Mouse (Mus musculus) hindbrain, embryonic 11.5 days (tissue): ENCODE measurements around the gene Anks3. TPM values are rescaled to one million over a fixed set of nuclear protein-coding genes. Genes with fewer than 3 reads are reported as not detected.

Experiments used
- ATAC-seq: fragments of 200-750 bp; cut with Nextera tagmentation; 2 replicates; pipeline ENCODE4 v1.8.0; 2017; ENCODE audit warnings: mild to moderate bottlenecking, moderate TSS enrichment, moderate library complexity; ENCODE audit not compliant: low FRiP score
- DNase-seq: peaks from one replicate; pipeline ENCODE4 v3.0.0-alpha.2; 2015; ENCODE audit warnings: low spot score
- H3K27ac ChIP-seq: fragments of 300-500 bp; sonication (generic); 2 replicates; pipeline ENCODE4 v1.5.1; 2014; ENCODE audit warnings: mild to moderate bottlenecking, low read depth, low read length
- H3K27me3 ChIP-seq: fragments of 300-500 bp; sonication (generic); 2 replicates; pipeline ENCODE4 v1.6.1; 2014; ENCODE audit warnings: mild to moderate bottlenecking, low read length, moderate library complexity, mixed read lengths; ENCODE audit not compliant: control insufficient read depth, insufficient read depth
- H3K36me3 ChIP-seq: fragments of 300-500 bp; sonication (generic); 2 replicates; pipeline ENCODE4 v1.6.1; 2014; ENCODE audit warnings: mild to moderate bottlenecking, low read length, moderate library complexity, mixed read lengths; ENCODE audit not compliant: control insufficient read depth, insufficient read depth
- H3K4me1 ChIP-seq: fragments of 300-500 bp; sonication (generic); replicated peaks from 2 replicates; pipeline ENCODE4 v1.6.1; 2014; ENCODE audit warnings: low read length, mixed read lengths; ENCODE audit not compliant: control insufficient read depth, insufficient read depth
- H3K4me2 ChIP-seq: fragments of 300-500 bp; sonication (generic); replicated peaks from 2 replicates; pipeline ENCODE4 v1.6.1; 2014; ENCODE audit warnings: mild to moderate bottlenecking, low read depth, low read length
- H3K4me3 ChIP-seq: fragments of 300-500 bp; sonication (generic); 2 replicates; pipeline ENCODE4 v1.5.1; 2014; ENCODE audit warnings: low read depth, low read length
- H3K9ac ChIP-seq: fragments of 300-500 bp; sonication (generic); 2 replicates; pipeline ENCODE4 v1.6.1; 2014; ENCODE audit warnings: low read depth, low read length
- H3K9me3 ChIP-seq: fragments of 300-500 bp; sonication (generic); 2 replicates; pipeline ENCODE4 v1.6.1; 2016; ENCODE audit warnings: low read length; ENCODE audit not compliant: control insufficient read depth
- WGBS: fragments of 180-500 bp; shearing (Covaris S2); extraction: QIAGEN DNeasy Blood & Tissue Kit; methylation state at CpG from one replicate; pipeline ENCODE4 v1.1.7; 2014; 5-methylcytosine and 5-hydroxymethylcytosine counted together
- polyA plus RNA-seq: library from polyadenylated mRNA; unstranded; fragments of >200 nt; fragmentation: Nextera tagmentation; extraction: Ambion mirVana; gene quantifications from 2 replicates; pipeline ENCODE4 v1.2.1, GENCODE M21; 2014

Gene Anks3
- 41.1 and 46.6 TPM in 2 replicates for polyA plus RNA-seq

DNA sequence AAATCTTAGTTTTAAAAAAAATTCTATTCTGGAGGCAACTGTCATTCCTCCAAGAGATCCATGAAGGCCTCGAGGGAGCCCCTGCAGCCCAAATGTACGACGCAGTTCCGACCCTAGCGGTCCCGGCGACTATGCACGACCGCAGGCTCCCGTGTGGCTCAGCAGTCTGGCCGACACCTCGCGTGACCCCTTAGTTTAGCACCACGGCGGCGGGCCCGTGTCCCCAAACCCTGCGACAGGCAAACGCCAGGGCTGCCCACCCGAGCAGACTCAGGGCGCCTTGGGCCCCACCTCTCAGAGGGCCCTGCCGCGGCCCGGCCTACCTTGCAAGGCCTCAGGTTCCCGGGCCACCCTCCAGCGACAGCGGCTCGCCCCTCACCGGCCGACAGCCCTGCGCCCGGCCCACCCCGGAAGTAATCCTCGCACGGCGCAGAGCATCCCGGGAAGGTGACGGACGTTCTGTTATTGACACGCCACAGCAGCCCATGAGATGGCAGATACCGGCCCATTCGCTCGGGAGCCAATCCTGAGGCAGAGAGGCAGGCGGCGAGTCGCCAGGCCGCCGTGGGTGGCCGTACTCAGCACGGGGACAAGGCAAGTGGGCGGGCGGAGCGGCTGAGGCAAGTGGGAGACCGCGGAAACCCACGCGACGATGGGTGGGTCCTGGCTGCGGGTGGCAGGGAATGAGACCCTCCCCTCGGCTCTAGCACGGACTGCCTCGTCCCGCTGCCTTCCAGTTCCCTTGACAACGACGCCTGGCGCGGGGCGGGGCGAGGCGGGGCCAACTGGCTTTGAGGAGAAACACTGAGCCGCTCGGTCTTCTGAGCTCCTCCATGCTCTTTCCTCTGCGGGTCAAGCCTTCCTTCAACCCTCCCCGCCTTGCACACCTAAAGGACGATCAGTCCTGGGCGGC lies at the start of gene Anks3:
Gene Anks3, minus strand, starts transcription at position 409 of the 913 bp plus-strand sequence.
- peak within 1 kb of the TSS; percentile 86 for H3K27ac ChIP-seq
- peak within 1 kb of the TSS; percentile 93 for H3K4me3 ChIP-seq
- no peaks in the 10 kb centered on the region for H3K36me3 ChIP-seq
- peak within 1 kb of the TSS; percentile 81 for H3K9ac ChIP-seq
- DNase-seq (peak; percentile 91), ATAC-seq (peak; percentile 99)
- no peaks in the 10 kb centered on the region for H3K27me3 ChIP-seq
- H3K4me1 ChIP-seq = peaks cover 3% of the 10 kb centered on the region; the same call in 1 of the 2 replicates
- under 1% methylated on average over 72 of the region's 76 CpGs for WGBS
- H3K4me2 ChIP-seq = peak within 1 kb of the TSS; percentile 75
- no peaks in the 10 kb centered on the region for H3K9me3 ChIP-seq

DNA sequence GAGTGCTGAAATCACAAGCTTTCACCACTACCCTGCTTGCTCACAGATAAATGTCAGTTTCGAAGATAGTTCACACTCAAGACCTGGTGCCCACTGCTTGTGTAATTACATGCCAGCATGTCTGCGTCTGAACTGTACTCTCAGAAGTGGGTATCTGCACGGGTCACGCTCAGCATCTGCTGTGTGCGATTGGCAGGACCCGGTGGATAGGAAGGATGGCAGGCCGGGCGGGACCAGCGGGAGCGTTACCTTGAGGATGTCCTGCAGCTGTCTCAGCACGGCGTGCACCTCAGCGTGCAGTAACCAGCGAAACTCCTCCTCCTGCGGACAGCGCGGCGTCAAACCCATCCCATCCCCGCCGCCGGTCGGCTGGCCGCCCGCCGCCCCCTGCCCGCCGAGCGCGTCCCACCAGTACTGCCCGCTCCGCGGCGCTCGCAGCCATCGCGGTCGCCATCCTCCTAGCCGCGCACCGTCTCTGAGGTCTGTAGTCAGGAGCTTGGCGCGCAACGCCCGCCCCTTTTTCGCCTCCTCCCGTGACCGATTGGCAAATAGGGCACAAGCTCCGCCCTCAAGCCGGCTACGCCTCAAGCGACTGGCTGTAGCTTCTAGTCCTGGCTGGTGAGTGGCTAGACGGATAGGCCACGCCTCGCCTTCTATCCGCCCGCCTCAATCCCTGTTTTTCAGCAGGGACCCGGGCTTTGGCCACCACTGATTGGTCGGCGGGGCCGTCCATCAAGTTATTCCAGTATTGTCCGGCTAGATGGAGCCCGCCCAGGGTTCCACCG lies 49.2 kb upstream of the Anks3 start, which contains the start of gene Rogdi:
Gene Rogdi, minus strand, starts transcription at position 500 of the 785 bp plus-strand sequence.
- H3K27ac ChIP-seq = peak within 1 kb of the TSS; percentile 70
- WGBS = 1% methylated on average over 52 of the region's 63 CpGs
- H3K4me1 ChIP-seq = no peaks in the 10 kb centered on the region; the same call in 1 of the 2 replicates
- peak within 1 kb of the TSS; percentile 60 for H3K4me2 ChIP-seq
- ATAC-seq (peak; percentile 99), DNase-seq (peak; percentile 98)
- H3K36me3 ChIP-seq = peaks cover 2% of the 10 kb centered on the region; the same call in 1 of the 2 replicates
- H3K9ac ChIP-seq = peak within 1 kb of the TSS; percentile 74
- H3K4me3 ChIP-seq = peak within 1 kb of the TSS; percentile 66
- no peaks in the 10 kb centered on the region for H3K9me3 ChIP-seq
- no peaks in the 10 kb centered on the region for H3K27me3 ChIP-seq

DNA sequence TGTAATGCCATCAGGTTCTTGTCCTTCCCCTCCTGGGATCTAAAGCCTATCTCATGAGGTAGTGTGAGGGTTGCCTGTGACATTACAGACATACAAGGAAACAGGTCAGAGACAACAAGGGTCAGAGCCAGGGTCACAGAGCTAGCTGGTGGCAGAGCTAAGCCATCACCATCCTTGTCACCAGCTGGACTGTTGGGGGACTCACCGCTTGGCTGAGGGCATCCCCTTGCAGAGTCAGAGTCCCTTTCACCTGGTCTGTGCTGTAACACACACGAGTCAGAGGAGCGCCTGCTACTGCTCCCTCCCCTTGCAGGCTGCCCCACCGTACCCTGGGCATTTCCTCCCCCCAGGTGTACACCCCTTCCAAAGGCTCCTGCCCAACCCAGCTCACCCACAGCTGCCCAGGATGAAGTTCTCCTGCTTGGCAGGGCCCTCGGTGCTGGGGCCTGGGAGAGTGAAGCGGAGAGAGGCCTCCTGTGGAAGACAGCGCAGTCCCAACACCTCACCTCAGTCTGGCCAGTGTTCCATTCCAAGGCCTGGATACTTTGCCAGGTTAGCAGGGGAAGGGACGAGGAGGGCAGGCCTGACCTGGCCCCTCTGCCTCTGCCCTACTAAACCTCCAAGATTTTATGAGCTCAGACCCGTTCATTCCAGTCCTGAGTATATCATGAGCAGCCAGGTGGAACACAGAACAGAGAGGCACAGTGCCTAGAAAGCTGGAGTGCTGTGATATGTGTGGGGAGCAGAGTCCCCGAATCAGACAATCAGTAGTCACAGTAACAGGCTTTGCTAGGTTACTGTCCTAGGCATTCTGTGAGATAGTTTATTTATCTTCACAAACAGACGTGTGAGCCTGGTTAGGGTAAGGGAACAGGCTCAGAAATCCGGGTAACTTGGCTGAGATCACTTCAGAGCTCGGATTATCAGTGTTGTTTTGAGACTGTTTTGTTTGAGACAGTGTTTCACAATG lies 48.3 kb upstream of the Anks3 start:
- no peak overlapping the region for H3K27ac ChIP-seq
- H3K4me2 ChIP-seq = peak overlapping the region; percentile 60
- ATAC-seq = no peak
- H3K9ac ChIP-seq = peak overlapping the region; percentile 74
- H3K9me3 ChIP-seq = no peaks in the 10 kb centered on the region
- no peaks in the 10 kb centered on the region for H3K27me3 ChIP-seq
- WGBS = 57% methylated on average over 13 of the region's 13 CpGs
- H3K36me3 ChIP-seq = peaks cover 2% of the 10 kb centered on the region; the same call in 1 of the 2 replicates
- H3K4me3 ChIP-seq = peak overlapping the region; percentile 66
- H3K4me1 ChIP-seq = no peaks in the 10 kb centered on the region; the same call in 1 of the 2 replicates
- DNase-seq = no peak

DNA sequence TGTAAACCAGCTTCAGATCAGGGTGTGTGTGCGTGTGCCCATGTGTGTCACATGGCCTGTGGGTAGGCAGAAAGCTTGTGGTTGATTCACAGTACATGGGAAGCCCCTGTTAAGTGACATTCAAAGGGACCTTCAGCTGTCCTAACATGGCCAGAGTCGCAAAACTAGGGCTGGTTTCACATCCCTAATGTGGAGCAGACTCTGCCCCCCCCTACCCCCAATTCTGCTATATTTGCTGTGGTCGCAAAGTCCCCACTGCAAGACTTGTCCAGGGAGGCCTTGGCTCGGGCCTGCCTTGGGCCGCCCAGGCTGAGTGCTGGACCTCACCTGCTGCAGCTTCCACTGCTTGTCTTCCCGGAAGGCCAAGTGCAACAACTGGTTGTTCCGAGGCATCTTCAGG lies 47.3 kb upstream of the Anks3 start:
- 91% methylated on average over 7 of the region's 7 CpGs for WGBS
- no peaks in the 10 kb centered on the region for H3K9me3 ChIP-seq
- no peak overlapping the region for H3K4me2 ChIP-seq
- H3K9ac ChIP-seq = no peak overlapping the region
- no peak for DNase-seq
- ATAC-seq = no peak
- H3K4me3 ChIP-seq = no peak overlapping the region
- H3K4me1 ChIP-seq = no peaks in the 10 kb centered on the region; the same call in 1 of the 2 replicates
- H3K27me3 ChIP-seq = no peaks in the 10 kb centered on the region
- no peaks in the 10 kb centered on the region; the same call in 1 of the 2 replicates for H3K36me3 ChIP-seq
- H3K27ac ChIP-seq = no peak overlapping the region

DNA sequence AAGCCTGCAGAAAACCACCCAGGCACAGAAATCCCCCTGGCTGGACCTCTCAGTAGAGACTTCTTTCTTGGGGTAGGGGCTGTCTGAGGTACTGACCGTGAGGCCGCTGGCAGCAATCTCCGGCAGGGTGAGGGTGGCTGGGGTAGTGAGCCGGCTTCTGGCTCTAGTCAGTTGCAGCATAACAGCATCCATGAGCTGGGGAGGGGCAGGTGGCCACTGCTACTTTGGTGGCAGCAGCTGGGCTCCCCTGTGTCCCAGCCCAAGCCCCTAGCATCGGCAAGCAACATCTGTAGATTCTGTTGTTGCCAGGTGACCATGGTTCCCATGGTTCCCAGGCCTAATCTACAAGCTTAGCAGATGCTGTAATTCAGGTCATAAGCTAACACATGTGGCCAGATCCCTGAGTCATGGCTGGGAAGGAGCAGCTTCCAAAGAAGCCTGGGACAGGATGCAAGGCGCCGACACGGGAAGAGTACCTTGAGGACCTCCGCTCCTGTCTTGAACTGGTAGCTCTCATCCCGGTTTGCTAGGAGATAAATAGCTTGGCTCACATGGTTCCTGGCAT lies 46.4 kb upstream of the Anks3 start:
- no peaks in the 10 kb centered on the region for H3K9me3 ChIP-seq
- no peak for ATAC-seq
- H3K9ac ChIP-seq = no peak overlapping the region
- H3K27ac ChIP-seq = no peak overlapping the region
- H3K4me1 ChIP-seq = no peaks in the 10 kb centered on the region; the same call in 1 of the 2 replicates
- 91% methylated on average over 10 of the region's 10 CpGs for WGBS
- no peaks in the 10 kb centered on the region for H3K36me3 ChIP-seq
- DNase-seq = no peak
- no peak overlapping the region for H3K4me3 ChIP-seq
- no peak overlapping the region for H3K4me2 ChIP-seq
- H3K27me3 ChIP-seq = no peaks in the 10 kb centered on the region

DNA sequence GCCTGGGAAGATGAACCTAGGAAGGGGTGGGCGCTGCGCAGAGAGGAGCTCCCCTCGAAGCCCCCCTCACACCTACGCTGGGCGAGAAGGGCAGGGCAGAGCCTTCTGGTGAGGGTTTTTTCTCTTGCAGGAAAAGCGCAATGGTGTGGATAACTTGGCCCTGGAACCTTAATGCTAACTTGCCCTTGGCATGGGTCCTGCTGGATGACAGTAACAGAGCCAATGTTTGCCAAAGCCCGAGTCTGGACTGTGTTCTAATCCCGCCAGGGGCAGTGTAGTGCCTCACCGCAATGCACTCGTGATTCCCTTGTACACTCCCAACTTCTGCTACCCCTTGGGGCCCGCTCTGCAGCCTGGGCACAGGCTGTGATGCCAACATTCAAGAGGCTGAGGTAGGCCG lies 44.1 kb upstream of the Anks3 start:
- Histone ChIP-seq H3K27me3 (no peaks in the 10 kb centered on the region), H3K4me3 (no peak overlapping the region), H3K4me1 (no peaks in the 10 kb centered on the region; the same call in 1 of the 2 replicates), H3K9ac (no peak overlapping the region), H3K27ac (no peak overlapping the region), H3K9me3 (no peaks in the 10 kb centered on the region), H3K36me3 (no peaks in the 10 kb centered on the region), H3K4me2 (no peak overlapping the region)
- ATAC-seq (no peak), DNase-seq (no peak)
- WGBS = 86% methylated on average over 12 of the region's 12 CpGs

DNA sequence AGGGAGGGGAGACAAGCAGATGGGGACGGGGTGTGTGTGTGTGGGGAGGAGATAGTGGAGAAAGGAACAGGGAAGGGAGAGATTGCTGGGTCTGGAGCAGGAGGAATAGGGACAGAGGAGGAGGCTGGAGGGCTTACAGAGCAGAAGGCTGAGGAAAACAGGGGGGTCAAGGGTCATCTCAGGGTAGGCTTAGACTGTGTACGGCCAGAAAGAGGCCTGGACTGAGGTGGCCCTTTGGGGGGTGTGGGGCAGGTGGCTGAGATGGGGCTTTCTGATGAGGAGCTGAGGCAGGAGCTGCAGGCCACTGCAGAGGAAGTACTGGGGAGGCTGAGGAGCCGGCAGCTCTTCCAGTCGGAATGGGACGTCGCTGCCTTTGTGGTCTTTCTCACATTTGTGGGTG lies 43.5 kb upstream of the Anks3 start:
- H3K27ac ChIP-seq = no peak overlapping the region
- H3K4me3 ChIP-seq = no peak overlapping the region
- ATAC-seq = no peak
- no peaks in the 10 kb centered on the region; the same call in 1 of the 2 replicates for H3K4me1 ChIP-seq
- H3K9me3 ChIP-seq = no peaks in the 10 kb centered on the region
- no peak for DNase-seq
- 46% methylated on average over 6 of the region's 6 CpGs for whole genome bisulfite sequencing
- no peaks in the 10 kb centered on the region for H3K27me3 ChIP-seq
- no peak overlapping the region for H3K9ac ChIP-seq
- H3K36me3 ChIP-seq = no peaks in the 10 kb centered on the region
- H3K4me2 ChIP-seq = no peak overlapping the region
